Mouse (Mus musculus): Measurements from ENCODE around the gene Gsk3b.

- TF ChIP-seq CTCF (IDR thresholded peaks at IDR 0.05): no peak
- TF ChIP-seq EP300 (IDR thresholded peaks at IDR 0.05): no peak
Measured at GRCm38 (mm10) chr16:38271601-38272000, 182.8 kb downstream of the Gsk3b start.

Measured in lung, postnatal 0 days (tissue).